Mouse (Mus musculus): ENCODE measurements around the gene Gm9903.

- TF ChIP-seq CTCF (IDR thresholded peaks at IDR 0.05; ENCODE audit: low read depth, low read length) (no peak), POLR2A (IDR thresholded peaks at IDR 0.05; ENCODE audit: insufficient read depth, low read length) (no peak), EP300 (IDR thresholded peaks at IDR 0.05; ENCODE audit: insufficient read depth, low read depth, low read length) (no peak)
These were observed 21.8 kb downstream of the Gm9903 start for GRCm38 (mm10) chr5:33651541-33651920.

Measured in ES-Bruce4 (cell line).